Mouse (Mus musculus) neural tube, embryonic 10.5 days (tissue): ENCODE measurements around the gene Erbb2.
"Not testable (repeated sequence)": the region's sequence is repeated elsewhere in the genome, so short reads cannot be mapped to it uniquely, and the experiment has no call there.

ENCODE experiments used
- DNase-seq: peaks from one replicate; pipeline ENCODE4 v3.0.0-alpha.2; 2017; ENCODE audit warnings: low spot score; ENCODE audit errors: extremely low spot score

Erbb2 gene

DNA sequence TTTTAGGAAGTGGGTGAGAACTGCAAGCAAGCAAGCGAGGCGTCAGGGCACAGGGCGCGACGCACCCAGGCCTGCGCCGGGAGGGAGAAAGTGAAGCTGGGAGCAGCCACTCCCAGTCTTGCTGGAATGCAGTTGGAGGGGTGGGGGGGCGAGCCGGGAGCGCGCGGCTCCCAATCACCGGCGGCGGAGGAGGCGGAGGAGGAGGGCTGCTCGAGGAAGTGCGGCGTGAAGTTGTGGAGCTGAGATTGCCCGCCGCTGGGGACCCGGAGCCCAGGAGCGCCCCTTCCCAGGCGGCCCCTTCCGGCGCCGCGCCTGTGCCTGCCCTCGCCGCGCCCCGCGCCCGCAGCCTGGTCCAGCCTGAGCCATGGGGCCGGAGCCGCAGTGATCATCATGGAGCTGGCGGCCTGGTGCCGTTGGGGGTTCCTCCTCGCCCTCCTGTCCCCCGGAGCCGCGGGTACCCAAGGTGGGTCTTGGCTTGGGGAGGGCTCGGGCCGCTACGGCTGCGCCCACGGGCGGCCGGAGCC lies at the start of gene Erbb2:
Erbb2 (plus strand) TSS at position 198 of the 524 bp plus-strand sequence.
- peak; percentile 85 for DNase-seq

DNA sequence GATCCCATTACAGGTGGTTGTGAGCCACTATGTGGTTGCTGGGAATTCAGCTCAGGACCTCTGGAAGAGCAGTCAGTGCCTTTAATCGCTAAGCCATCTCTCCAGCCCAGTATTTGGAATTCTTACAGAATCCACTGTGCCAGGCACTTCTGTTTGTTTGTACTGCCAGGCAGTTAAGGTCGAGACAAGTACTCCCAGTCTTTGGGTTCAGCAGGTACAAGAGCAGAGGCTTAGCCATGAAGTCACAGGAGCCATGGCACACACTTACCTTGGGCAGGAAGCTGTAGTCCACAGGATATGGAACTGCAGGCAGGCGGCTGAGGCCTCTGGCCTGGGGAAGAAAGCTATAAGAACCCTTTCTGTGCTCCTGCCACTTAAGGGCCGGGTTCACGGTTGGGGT lies 48.5 kb upstream of the Erbb2 start:
- DNase-seq = no peak

DNA sequence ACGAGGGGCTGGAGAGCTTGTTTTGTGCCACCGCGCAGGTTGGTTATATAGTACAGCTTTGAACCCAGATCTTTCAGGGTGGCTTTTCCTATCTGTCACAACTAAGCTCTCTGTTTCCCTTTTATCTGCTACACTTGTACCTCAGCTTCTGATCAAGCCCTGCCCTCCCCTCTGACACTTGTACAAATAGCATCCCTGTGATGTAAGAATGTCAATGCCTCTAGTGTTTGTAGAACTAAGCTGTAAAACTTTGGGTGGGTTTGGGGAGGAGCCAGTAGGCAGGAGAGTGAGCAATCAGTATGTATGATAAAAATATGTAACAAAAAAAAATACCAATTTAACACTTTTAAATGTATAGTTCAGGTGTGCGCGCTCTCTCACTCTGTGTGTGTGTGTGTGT lies 47.9 kb upstream of the Erbb2 start:
- DNase-seq = no peak

DNA sequence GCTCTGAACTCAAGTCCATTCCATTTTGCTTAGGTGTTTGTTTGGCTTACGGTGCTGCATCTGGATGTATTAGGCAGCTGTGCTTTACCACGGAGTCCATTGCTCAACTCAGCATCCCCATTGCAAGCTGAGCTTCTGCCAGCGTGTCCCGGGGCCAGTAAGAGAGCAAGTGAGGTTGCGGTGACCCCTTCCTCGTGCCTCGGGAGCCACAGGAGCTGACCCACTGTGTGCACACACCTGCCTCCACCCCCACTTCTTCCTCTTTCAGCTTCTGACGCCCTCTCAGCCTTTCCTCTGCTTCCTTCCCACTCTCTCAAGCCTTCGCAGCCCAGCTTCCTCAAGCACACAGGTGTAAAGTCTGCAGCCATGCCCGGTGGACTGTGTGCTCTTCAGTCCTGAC lies 46.0 kb upstream of the Erbb2 start:
- no peak for DNase-seq

DNA sequence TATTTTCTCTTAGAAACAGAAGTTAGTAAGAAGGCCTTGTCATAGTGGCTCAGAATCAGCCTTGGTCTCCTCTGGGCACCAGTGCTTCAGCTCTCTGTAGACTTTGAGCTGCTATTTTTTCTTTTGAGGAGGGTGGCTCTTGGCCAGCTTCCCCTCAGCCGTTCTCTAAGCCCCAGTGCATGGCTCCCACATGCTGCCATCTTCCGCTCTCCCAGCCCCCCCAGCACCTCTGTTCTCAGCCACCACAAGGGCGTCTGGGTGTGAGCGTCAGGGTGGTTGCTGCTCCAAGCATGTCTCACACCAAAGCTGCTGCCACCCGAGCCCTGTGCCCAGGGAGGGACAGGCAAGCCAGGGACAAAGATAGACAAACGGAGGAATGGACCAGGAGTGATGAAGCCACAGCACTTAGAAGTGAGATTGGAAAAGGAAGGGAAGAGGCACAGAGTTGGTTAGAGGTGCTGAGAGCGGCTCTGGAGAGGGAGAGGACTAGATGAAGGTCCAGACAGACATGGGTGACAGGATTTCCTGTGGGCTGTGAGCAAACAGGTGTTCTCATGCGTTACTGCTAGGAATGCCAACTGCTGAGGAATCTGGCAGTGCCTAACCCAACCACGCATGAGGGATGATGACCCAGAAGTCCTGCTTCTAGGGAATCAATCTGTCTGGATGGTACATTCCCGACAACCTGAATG lies 45.0 kb upstream of the Erbb2 start:
- DNase-seq = no peak

DNA sequence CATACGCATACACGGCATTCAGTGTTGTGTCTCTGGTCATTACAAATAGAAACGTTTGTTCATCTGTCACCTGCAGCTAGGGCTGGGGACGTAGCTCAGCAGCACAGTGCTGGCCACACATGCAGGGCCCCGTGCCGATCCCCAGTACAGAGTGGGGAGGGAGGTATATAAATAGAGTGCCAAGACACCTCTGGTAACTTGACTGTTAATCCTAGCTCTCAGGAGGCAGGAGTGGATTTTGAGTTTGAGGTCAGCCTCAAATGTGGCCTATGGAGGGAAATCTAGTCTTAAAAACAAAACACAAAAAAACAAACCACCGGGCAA lies 44.4 kb upstream of the Erbb2 start:
- DNase-seq = no peak

DNA sequence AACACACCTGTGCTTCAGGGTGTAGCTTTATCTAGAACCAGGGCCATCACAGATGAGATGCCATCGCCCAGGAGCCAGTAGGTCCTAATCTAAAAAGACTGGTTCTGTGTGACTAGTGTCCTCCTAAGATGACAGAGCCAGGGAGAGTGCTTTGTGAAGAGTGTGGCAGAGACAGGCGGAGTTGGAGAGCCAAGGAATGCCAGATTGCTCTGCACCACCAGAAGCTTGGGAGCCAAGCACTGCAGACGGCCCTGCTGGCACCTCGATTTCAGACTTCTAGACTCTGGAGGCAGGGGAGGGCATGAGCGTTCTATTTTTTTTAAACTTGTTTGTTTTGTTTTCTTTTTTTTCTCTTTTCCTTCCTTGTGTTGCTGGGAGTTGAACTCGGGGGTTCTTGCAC lies 42.9 kb upstream of the Erbb2 start:
- DNase-seq = no peak

DNA sequence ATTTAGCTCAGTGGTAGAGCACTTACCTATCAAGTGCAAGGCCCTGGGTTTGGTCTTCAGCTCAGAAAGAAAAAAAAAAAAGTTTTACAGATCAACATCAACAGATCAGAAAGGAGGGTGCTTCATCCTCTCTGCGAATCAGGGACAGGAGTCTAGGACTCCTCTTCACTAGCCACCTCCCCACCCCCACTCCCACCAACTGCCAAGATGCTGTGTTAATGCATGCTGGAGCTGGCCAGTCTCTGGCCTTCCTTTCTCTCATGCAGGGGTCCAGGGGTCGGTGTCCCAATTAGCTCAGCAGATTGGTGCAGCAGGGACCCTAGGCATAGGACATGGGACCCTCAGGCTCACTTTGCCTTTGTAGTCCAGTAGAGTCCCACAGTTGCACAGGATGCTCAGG lies 41.7 kb upstream of the Erbb2 start:
- DNase-seq = no peak

DNA sequence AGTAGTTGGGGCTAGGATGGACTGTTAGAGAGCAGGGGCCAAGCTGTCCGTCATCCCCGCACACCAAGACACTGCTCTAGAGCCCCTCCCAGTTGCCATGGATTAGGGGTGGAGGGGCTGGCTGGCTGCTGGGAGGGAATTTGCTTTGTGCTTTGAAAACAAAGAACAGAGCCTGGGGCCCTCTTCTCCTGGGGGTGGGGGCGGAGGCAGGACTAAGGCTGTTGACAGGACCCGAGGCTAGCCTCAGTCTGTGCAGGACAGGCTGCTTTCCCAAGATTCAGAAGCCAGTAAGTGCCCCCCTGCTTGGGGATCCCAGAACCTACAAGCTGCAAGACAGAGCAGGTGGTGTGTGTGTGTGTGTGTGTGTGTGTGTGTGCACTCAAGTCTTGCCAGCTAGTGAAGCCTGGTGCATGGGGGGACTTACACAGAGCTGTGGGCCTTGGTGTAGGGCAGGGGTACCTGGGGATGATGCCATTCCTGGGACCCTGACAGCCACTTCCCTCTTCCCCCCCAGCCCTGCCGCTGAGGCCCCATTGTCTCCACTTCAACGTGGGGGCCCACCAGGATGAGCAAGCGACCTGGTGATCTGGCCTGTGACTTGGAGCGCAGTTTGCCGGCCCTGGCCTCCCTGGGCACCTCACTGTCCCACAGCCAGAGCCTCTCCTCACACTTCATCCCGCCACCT lies 40.6 kb upstream of the Erbb2 start:
- DNase-seq = no peak

DNA sequence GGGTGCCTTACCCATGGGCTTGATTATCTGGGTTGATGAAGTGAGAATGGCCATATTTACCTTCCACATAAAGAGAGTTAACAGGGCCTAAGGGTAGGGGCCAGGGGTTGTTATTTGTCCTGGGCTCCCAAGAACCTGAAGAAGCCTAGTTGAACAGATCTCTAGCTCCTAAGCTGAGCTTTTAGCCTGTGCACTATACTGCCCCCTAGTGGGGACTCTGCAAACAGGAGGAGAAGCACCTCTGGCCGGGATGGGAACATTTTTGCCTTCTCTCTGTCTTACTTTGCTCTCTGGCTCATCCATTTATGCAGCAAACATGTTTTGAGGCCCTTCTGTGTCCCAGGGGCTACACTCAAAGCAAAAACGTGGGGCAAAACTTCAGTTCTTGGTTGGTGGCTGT lies 39.9 kb upstream of the Erbb2 start:
- peak; percentile 73 for DNase-seq

DNA sequence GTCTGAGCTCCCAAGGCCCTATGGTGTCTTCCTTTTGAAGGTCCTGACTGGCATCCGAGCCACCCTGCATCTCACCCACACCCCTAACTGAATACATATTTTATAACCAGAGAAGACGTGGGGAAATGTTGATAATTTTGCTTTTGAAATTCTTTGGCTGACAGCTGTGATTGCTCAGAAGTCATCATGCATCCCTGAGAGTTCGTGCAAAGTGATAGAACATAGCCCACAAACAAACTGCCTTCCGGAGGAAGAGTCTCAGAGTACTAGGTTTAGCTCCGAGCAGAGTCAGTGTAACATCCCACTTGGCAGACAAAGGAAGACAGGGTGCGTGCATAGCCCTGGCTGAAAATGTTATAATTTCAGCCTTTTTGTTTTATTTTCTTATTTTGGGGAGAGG lies 39.0 kb upstream of the Erbb2 start:
- DNase-seq = no peak

DNA sequence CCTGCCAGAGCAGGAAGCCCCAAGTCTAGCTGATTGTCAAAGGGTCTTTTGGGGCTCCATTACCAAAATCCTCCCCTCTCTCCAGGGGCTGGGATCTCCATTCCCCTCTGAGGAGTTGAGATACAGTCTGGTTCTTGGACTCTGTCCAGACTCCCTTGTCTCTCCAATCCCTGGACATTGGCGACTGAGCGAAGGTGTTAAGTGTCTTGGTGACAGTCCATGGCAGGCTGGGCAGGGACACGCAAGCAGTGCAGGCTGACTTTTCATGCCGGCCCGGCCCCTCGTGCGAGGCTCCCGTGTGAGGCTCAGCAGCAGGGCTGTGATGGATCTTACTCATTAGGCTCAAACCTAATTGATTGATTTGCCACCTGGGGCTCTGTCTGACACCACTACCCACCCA lies 38.0 kb upstream of the Erbb2 start:
- no peak for DNase-seq

DNA sequence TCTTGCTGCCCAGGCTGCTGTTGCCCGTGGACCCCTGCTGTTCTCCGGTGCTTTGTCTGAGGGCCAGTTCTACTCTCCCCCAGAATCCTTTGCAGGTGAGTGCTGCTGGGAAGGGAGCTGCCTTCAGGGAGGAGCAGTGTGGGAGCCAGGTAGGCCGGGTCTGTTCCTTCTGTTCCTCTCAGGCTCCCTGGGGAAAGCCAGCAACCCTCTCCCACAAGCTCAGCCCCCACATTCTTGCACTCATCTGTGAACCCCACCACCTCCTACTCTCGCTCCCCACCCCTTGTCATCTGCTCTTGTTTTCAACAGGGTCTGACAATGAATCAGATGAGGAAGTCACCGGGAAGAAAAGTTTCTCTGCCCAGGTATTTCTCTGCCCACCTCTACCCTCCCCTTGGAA lies 35.5 kb upstream of the Erbb2 start:
- DNase-seq = no peak

DNA sequence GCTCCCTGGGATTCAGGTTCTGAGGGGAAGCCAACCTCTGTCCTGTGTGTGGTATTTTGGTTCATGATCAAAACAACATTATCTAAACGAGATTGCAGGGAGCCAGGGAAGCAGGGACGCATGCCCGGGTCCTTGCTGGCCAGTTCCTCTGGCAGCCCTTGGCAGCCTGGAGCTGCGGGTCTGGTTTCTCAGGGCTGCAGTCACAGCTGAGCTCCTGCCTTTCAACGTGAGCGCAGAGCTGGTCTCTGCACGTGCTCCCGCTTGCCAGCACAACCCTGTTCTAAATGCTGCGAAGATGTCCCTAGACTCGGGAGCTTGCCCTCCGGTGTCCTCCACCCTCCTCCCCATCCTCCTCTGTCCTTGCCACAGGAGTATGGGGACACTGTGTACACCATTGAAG lies 34.5 kb upstream of the Erbb2 start:
- no peak for DNase-seq

DNA sequence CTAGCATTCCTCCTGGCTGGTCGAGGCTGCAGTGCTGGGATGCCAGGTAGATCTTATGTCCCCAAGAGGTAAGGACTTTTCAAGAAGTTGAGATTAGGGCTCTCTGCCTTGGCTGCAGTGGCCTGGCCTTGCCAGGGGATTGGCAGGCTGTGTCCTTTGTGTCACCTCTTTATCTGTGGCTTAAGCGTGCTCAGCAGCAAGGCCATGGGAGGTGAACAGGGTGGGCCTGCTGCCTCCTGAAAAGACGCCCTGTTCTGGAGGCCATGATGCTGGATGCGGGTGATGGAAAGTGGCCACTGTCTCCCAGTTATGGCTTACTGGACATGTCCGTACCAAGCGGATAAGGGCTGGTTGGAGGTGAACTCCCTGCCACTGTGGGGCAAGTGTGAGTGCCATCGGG lies 32.9 kb upstream of the Erbb2 start:
- no peak for DNase-seq

DNA sequence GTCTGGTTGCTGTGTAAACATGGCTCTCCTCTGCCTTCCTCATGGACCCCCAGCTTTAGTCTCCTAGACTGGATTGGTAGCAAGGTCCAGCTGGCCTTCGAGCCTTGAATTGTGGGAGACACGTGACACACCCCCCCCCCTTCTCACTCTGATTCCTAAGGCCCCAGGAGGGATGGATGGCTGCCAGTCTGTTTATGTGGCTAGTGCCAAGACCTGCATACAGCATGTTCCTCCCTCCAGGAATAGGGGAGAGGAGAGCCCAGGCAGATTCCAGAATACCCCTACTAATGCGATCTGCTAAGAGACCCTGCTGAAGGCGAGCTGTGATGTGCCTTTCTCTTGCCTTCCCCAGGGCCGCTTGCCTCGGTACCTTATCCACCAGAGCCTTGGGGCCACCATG lies 32.2 kb upstream of the Erbb2 start:
- no peak for DNase-seq

DNA sequence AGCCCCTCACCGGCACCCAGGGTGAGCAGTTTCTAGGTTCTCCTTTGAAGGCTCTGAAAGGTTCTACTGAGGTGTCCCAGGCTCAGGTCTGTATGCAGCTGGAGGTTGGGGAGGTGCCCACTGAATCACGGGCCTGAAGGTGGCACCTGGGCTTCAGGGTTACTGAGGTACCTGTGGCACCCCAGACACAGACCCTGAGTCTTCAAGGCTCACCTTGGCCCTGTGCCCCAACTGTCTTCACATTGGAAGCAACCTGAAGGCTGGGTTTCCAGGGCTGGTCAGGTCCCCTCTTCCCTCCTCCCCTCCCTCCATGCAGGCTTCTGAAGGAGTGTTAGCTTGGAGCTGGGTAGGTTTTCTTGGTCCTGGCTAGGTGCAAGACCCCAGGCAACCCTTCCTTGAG lies 30.6 kb upstream of the Erbb2 start:
- no peak for DNase-seq

DNA sequence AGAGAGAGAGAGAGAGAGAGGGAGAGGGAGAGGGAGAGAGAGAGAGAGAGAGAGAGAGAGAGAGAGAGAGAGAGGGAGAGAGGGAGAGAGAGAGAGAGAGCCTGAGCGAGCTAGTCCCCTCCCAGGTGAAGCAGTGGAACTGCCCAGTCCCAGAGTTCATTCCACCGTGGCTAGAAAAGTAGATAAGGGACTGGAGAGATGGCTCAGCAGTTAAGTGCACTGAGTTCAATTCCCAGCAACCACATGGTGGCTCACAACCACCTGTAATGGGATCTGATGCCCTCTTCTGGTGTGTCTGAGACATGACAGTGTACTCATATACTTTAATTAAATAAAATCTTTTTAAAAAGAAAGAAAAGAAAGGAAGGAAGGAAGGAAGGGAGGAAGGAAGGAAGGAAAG lies 29.9 kb upstream of the Erbb2 start:
- DNase-seq = not testable (repeated sequence)

DNA sequence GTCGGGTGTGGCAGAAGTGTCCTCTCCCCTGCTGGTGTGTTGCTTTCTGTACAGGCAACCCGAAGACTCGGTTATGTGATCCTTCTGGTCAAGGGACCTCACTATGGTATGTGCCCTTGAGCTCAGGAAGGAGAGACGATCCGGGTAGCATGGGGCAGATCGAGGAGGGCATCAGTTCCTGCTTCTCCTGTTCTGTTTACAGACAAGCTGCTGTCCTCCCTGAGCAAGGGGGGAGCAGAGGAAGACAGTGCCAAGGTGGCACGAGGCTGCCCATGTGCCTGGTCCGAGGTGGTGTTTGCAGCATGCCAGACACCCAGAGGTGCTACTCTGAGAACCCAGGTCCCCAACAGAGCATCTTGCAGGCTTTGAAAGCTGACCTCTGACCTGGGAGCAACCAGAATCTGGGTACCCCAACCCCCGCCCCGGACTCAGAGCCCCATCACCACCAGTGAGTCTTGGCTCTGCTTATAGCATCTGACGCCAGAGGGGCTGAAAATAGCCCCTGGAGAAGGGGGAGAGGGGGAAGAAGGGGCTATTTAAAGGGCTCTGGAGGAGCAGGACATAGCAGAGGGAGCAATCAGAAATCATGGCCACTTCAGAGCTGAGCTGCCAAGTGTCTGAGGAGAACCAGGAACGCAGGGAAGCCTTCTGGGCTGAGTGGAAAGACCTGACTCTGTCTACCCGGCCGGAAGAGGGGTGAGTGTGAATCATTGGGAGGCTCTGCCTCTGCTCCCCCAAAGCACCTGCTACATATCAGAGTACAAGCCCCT lies 28.8 kb upstream of the Erbb2 start, which contains the start of gene Tcap:
Tcap (plus strand) TSS at position 551 of the 770 bp plus-strand sequence.
- no peak for DNase-seq

DNA sequence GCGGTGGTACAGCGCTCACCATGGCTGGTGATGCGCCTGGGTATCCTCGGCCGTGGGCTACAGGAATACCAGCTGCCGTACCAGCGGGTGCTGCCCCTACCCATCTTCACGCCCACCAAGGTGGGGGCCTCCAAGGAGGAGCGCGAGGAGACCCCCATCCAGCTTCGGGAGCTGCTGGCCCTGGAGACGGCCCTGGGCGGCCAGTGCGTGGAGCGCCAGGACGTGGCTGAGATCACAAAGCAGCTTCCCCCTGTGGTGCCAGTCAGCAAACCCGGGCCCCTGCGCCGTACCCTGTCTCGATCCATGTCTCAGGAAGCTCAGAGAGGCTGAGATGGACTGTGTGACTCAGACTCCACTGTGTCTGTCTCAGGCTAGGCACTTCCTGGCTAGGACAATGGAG lies 28.1 kb upstream of the Erbb2 start:
- no peak for DNase-seq

DNA sequence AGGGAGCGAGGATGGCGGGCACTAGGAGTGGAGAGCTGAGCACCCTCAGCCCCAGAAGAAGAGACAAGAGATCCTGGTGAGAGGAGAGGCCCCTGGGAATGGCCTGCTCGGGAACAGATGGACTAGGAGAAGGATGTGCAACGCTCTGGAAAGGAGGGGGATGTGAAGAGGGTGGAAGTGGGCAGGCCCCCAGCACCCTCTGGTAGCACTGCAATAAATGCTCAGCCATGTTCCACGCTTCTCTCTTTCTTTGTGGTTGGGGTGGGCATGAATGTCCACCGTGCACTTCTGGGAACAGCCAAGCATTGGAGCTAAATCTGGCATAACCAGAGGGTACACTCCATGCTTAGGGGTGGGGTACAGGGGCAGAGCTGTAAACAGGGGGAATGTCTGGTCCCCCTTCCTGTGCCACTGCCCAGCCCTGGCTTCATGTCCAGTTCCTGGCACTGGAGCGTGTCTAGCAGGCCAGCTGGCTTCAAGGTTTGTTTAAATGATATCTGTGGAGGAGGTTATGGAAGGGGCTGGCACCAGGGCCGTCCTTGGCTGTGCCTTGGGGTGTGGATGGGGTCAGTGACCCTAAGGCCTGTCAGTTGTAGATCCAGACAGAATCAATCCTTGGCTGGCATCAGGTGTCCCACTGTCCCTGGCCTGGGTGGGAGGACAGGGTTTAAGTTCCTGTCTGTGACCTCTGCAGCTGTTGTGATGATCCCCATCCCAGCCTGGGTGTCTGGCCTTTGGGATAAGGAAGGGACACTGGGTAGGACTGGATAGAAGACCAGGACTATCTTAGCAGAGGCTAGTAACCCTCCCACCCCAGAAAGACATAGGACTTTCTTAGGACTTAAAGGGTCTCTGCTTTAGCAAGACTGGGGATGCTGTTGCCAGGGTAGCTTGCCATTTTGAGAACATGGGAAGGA lies 27.3 kb upstream of the Erbb2 start:
- no peak for DNase-seq
